Mouse (Mus musculus): ENCODE results near the gene Tbxa2r.

DNA sequence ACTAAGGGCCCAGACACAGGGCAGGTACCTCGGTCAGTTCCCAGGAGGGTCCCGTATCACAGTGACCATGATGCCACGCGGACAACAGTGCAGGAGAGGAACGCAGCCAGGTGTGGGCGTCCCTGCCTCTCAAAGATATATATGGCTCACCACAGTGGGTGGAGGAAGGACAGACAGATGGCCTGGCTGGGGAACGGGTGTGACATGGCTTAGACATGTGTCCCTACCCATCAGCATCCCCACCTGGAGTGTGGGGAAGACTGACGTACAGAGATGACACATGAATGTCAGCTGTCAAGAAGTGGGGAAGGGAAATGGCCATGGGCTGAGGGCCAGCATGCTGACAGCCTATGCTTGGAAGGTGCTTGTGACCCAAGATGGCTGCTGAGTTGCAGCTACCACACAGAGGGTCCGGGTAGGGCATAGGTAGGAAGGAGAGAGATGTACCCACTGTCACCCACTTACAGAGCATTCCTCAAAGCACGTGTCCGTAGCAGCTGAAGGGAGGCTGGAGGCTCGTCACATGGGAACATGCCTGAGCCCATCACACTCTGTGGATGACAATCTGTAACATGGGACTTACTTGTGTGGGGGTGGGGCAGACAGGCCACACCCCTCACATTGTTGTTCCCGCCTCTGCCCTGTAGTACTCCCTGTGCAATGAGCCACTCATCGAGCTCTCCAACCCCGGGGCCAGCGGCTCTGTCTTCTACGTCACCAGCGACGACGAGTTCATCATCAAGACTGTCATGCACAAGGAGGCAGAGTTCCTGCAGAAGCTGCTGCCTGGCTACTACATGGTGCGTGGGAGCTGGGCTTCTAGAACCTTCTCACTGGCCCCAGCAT is 21.5 kb upstream of the Tbxa2r start:
- TF ChIP-seq CTCF (IDR thresholded peaks at IDR 0.05; ENCODE audit: control insufficient read depth, insufficient read depth, insufficient replicate concordance, low read depth, low read length) (no peak), POLR2A (IDR thresholded peaks at IDR 0.05; ENCODE audit: control insufficient read depth, low read depth, low read length) (no peak)
